Mouse (Mus musculus) heart, embryonic 16.5 days (tissue): ENCODE measurements at regions not wholly inside any gene's neighbourhood (a gene's known extent, or its start where the extent isn't known, plus 50 kb on each side); places are given as distances from the start of the nearest gene placed in this dataset.

Experiments used
- ATAC-seq: fragments of 200-750 bp; cut with Nextera tagmentation; replicated peaks from 2 replicates; pipeline ENCODE4 v1.8.0; 2017; ENCODE audit warnings: moderate number of reproducible peaks; ENCODE audit not compliant: insufficient read depth, low FRiP score; ENCODE audit errors: extremely low read depth
- H3K27ac ChIP-seq: fragments of 300-500 bp; sonication (generic); 2 replicates; pipeline ENCODE4 v1.5.1; 2014; ENCODE audit warnings: mild to moderate bottlenecking, low read length, control low read depth, moderate library complexity
- H3K27me3 ChIP-seq: fragments of 300-500 bp; sonication (generic); 2 replicates; pipeline ENCODE4 v1.6.1; 2014; ENCODE audit warnings: low read length, mixed read lengths; ENCODE audit not compliant: control insufficient read depth, insufficient read depth
- H3K36me3 ChIP-seq: fragments of 300-500 bp; sonication (generic); 2 replicates; pipeline ENCODE4 v1.6.1; 2014; ENCODE audit not compliant: control insufficient read depth, insufficient read depth
- H3K4me1 ChIP-seq: fragments of 300-500 bp; sonication (generic); 2 replicates; pipeline ENCODE4 v1.6.1; 2014; ENCODE audit warnings: low read length, mixed read lengths; ENCODE audit not compliant: control insufficient read depth, insufficient read depth
- H3K4me2 ChIP-seq: fragments of 300-500 bp; sonication (generic); 2 replicates; pipeline ENCODE4 v1.6.1; 2014; ENCODE audit warnings: low read depth, mild to moderate bottlenecking, control low read depth, low read length
- H3K4me3 ChIP-seq: fragments of 300-500 bp; sonication (generic); 2 replicates; pipeline ENCODE4 v1.5.1; 2014; ENCODE audit warnings: mild to moderate bottlenecking, control low read depth, low read length
- H3K9ac ChIP-seq: fragments of 300-500 bp; sonication (generic); 2 replicates; pipeline ENCODE4 v1.6.1; 2014; ENCODE audit warnings: low read length, control low read depth
- H3K9me3 ChIP-seq: fragments of 300-500 bp; sonication (generic); replicated peaks from 2 replicates; pipeline ENCODE4 v1.6.1; 2016; ENCODE audit warnings: low read length; ENCODE audit not compliant: control insufficient read depth
- WGBS: fragments of 180-500 bp; shearing (Covaris S2); extraction: QIAGEN DNeasy Blood & Tissue Kit; methylation state at CpG from one replicate; pipeline ENCODE4 v1.1.7; 2014; 5-methylcytosine and 5-hydroxymethylcytosine counted together

DNA sequence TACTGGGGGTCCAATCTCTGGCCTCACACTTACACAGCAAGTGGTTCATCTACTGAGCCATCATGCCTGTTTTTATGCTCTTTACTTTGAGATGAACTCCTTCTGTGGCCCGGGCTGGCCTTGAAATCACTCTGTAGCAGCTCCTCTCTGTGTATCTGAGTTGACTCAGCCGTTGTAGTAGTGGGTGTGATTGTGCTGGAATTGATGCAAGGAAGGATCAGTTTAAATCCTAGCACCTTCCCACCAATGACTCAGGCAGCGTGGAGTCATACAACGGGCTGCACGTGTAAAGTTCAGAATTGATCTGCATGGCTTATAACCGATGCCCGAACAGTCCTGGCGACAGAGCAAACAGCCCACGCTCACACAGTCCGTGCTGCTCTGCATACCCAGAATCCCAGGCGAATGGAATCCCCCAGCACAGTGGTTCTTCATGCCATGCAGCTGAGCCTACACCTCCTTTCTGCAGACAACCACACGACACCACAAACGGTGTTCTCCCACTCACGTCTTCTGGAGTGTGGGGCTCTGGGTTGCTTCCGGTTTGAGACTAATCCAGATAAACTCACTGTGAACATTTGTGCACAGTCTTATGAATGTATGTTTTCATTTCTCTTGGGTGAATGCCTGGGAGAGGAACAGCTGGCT, 81.2 kb downstream of the Gm5294 start:
- Histone ChIP-seq H3K27me3 (no peaks in the 10 kb centered on the region), H3K4me3 (no peak overlapping the region), H3K9me3 (no peaks in the 10 kb centered on the region), H3K36me3 (no peaks in the 10 kb centered on the region), H3K27ac (no peak overlapping the region), H3K4me1 (peaks cover 22% of the 10 kb centered on the region), H3K4me2 (no peak overlapping the region), H3K9ac (no peak overlapping the region)
- 71% methylated on average over 15 of the region's 15 CpGs for WGBS
- no peak for ATAC-seq

DNA sequence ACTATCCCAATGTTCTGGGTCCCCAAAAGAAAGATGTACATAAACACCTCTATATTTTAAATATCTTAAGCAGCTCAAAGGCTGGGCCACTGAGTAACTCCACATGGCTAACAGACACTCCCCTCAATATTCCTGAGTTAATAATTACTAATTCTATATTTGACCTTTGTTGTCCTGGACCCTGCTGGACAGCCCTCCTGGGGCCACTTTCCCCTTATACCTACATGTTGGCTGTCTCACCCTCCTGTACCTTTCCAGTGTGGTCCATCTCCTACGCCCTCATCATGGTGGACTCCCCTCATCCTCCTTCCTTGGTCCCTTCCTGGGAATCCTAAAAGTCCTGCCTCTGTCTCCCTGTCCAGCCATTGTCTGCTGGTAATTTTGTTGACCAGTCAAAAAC, 82.4 kb downstream of the Gm5294 start:
- Histone ChIP-seq H3K9me3 (no peaks in the 10 kb centered on the region), H3K4me1 (peaks cover 22% of the 10 kb centered on the region), H3K9ac (no peak overlapping the region), H3K27ac (no peak overlapping the region), H3K4me2 (no peak overlapping the region), H3K4me3 (no peak overlapping the region), H3K27me3 (no peaks in the 10 kb centered on the region), H3K36me3 (no peaks in the 10 kb centered on the region)
- no peak for ATAC-seq
- 67% methylated on average over 1 of the region's 1 CpGs for WGBS

DNA sequence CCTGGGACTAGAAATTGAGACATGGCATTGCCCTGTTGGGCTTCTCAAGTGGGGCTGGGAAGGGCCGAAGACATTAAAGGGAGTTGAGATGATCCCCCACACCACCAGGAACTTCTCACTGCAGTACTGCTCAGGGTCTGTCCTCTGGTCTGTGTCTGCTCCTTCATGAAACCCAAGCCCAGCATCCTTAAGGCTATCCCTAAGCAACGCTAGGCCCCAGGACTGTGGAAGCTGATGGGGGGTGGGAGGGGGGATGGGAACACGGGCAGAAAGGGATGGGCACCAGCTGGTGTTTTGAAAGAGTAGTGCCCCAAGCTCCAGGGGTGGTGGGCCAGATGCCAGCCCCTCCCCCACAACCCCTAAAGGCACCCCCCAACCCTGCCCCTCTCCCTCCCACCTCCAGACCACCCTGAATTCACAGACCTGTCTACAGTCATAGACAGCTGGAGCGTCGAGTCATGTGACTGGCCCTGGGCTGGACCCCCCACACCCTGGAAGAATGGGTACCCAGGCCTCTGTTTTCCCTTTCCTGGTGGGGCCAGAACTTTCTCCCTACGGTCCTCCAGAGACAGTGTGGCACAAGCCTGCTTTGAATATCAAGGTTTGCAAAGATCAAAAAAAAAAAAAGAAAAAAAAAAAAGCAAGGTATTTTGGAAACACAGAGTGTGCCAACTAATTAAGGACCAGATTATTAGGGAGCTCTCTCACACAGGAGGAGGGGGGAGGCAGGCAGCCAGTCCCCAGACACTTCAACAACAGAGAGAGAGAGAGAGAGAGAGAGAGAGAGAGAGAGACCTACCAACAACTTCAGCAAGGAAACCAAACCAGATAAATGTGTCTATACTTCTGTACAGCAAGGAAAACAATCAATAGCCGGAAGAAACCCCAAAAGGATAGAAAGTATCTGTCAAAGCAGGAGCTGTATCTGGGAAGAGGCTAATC, 85.1 kb downstream of the Pdgfa start:
- no peak; the same call in 1 of the 2 replicates for ATAC-seq
- no peak overlapping the region for H3K27ac ChIP-seq
- no peaks in the 10 kb centered on the region for H3K9me3 ChIP-seq
- no peaks in the 10 kb centered on the region for H3K36me3 ChIP-seq
- H3K9ac ChIP-seq, result no peak overlapping the region
- no peak overlapping the region for H3K4me2 ChIP-seq
- 0 out of 2 replicates have a peak, but pooled peaks cover 4% of the 10 kb centered on the region for H3K4me1 ChIP-seq
- 69% methylated on average over 7 of the region's 7 CpGs for WGBS
- H3K4me3 ChIP-seq, result no peak overlapping the region
- no peaks in the 10 kb centered on the region for H3K27me3 ChIP-seq

DNA sequence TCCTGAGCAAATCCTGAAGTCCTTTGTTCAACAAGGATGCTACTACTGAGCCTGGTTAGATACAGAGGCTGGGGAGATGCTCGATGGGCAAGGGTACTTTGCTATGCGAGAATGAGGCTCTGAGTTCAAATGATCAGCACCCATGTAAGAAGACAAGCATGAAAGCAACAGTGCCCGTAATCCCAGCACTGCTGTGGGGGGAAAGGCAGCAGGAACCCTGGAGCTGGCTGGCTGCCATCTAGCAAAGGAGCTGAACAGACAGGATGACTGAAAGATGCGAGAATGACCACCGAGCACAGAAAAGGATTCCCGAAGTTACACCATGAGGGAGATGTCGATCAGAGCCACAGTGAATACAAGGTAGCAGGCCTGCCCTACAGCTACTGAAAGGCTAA, 84.5 kb downstream of the Pdgfa start:
- Histone ChIP-seq H3K4me2 (no peak overlapping the region), H3K4me3 (no peak overlapping the region), H3K27ac (no peak overlapping the region), H3K36me3 (no peaks in the 10 kb centered on the region), H3K9me3 (no peaks in the 10 kb centered on the region), H3K9ac (no peak overlapping the region), H3K27me3 (no peaks in the 10 kb centered on the region), H3K4me1 (0 out of 2 replicates have a peak, but pooled peaks cover 4% of the 10 kb centered on the region)
- ATAC-seq, result no peak
- 37% methylated on average over 7 of the region's 7 CpGs for WGBS

DNA sequence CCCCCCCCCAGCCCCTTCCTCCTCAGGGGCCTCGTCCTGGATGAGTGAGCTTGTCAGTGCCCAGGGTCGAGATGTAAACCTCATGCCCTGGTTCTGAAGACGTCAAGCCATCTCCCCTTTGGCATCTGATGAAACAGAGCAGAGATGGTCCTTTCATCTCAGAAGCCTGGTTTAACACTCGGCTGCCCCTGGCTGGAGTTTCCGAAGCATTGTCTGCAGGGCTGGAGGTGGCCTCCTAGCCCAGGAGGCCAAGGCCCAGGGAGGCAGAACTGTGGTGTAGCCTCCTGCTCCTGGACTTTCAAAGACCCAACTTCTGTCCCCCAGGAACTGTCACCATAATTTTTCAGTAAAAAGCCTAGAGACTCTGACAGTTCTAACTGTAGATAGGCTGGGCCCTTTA, 82.1 kb downstream of the Pdgfa start:
- Histone ChIP-seq H3K27me3 (no peaks in the 10 kb centered on the region), H3K27ac (no peak overlapping the region), H3K36me3 (no peaks in the 10 kb centered on the region), H3K9me3 (no peaks in the 10 kb centered on the region), H3K4me1 (0 out of 2 replicates have a peak, but pooled peaks cover 4% of the 10 kb centered on the region), H3K4me3 (no peak overlapping the region), H3K9ac (no peak overlapping the region), H3K4me2 (no peak overlapping the region)
- no peak for ATAC-seq
- 43% methylated on average over 5 of the region's 5 CpGs for WGBS

DNA sequence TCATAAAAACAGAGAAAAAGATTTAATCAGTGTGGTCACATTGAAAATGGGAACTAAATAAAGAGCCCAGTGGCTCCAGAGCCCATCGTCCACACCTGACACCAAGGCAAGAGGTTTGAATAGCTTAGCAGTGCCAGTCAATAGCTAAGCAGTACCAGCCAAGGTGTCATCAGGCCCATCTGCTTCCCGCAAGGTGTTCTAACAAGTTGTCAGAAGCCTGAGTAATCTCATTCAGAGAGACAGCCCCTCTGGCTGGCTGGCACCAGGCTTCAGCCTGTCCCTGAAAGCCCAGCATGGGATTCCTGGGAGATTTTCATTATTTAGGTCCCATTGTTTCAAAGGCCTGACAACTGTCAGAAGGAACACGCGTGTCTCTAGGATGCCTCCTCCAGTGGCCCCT, 81.7 kb downstream of the Pdgfa start:
- 80% methylated on average over 4 of the region's 4 CpGs for WGBS
- Histone ChIP-seq H3K4me3 (no peak overlapping the region), H3K9ac (no peak overlapping the region), H3K27me3 (no peaks in the 10 kb centered on the region), H3K4me1 (peaks cover 7% of the 10 kb centered on the region; the same call in 1 of the 2 replicates), H3K9me3 (no peaks in the 10 kb centered on the region), H3K36me3 (no peaks in the 10 kb centered on the region), H3K27ac (no peak overlapping the region), H3K4me2 (no peak overlapping the region)
- ATAC-seq, result no peak

DNA sequence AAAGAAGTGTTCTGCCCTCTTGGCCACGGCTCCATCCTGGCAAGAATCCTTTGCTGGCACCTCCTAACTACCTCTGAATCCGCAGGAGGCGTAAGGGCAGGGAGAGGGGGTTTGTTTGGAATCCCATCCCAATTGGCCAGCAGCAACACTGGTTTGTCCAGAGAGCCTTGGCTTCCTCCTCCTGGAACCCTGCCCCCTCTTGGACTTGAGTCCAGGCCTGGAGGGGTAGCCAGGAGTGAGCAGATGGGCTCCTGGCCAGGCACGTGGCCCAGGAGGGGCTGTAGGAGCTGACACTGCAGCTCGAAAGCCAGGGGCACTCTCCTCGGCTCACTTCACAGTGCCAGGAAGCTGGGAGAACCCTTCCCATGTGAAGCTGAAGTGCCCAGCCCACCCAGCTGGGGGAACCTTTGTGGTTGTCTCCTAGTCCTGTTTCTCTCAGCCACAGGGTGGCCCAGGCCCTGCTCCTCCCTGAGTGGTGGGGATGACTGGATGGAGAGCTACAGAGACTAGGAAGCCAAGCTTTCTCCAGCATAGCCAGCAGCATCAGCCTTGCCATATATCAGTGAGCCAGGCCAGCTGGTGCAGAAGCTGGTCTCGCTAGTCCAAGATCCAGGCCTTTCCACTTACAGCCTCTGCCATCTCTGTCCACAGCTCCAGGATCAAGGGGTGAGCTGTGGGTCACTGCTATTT, 76.9 kb downstream of the Pdgfa start:
- Histone ChIP-seq H3K27me3 (no peaks in the 10 kb centered on the region), H3K4me3 (no peak overlapping the region), H3K27ac (no peak overlapping the region; the same call in 1 of the 2 replicates), H3K9ac (0 out of 2 replicates have a peak overlapping the region, but pooled peaks have one; percentile 5), H3K36me3 (no peaks in the 10 kb centered on the region), H3K9me3 (no peaks in the 10 kb centered on the region), H3K4me1 (peaks cover 7% of the 10 kb centered on the region; the same call in 1 of the 2 replicates), H3K4me2 (no peak overlapping the region)
- WGBS, result 51% methylated on average over 7 of the region's 7 CpGs
- 0 out of 2 replicates have a peak, but pooled peaks have one; percentile 23 for ATAC-seq

DNA sequence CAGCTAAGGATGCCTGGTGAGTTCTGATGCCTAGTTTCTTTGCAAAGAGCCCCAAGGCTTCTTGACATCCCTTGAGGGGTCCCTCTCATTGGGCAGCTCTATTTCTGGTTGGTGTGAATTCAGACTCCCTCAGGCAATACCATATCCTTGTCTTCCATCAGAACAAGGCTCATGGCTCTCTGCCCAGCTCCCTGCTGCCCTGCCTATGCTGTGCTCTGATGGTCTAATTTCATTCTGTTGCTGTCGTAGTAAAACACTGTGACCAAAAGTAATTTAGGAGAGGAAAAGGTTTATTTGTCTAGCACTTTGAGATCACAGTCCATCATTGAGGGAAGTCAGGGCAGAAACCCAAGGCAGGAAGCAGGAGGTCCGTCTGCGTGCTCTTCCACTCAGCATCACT, 75.1 kb downstream of the Pdgfa start:
- no peak overlapping the region for H3K27ac ChIP-seq
- peaks cover 7% of the 10 kb centered on the region; the same call in 1 of the 2 replicates for H3K4me1 ChIP-seq
- no peaks in the 10 kb centered on the region for H3K9me3 ChIP-seq
- H3K4me3 ChIP-seq, result no peak overlapping the region
- no peak overlapping the region for H3K4me2 ChIP-seq
- ATAC-seq, result no peak
- no peaks in the 10 kb centered on the region for H3K36me3 ChIP-seq
- H3K27me3 ChIP-seq, result no peaks in the 10 kb centered on the region
- H3K9ac ChIP-seq, result no peak overlapping the region
- 52% methylated on average over 3 of the region's 3 CpGs for WGBS
